Mouse (Mus musculus): ENCODE measurements around the gene Gatm. TPM values are rescaled to one million over a fixed set of nuclear protein-coding genes. Genes with fewer than 3 reads are reported as not detected.

Gatm gene
- total RNA-seq, 2 experiments from 2014 or later = 13.7 to 29.9 TPM

- ATAC-seq (ENCODE audit: poor library complexity, severe bottlenecking) = peak; percentile 34
These were observed 511 bp upstream of the Gatm start for GRCm38 (mm10) chr2:122611654-122611973.

- no peak for ATAC-seq (ENCODE audit: poor library complexity, severe bottlenecking)
These were observed 2.3 kb downstream of the Gatm start for GRCm38 (mm10) chr2:122608820-122609219.

GRCm38 (mm10) chr2:122605829-122606228, 5.3 kb downstream of the Gatm start:
- ATAC-seq (ENCODE audit: poor library complexity, severe bottlenecking) = no peak

GRCm38 (mm10) chr2:122601354-122601753, 9.7 kb downstream of the Gatm start:
- ATAC-seq (ENCODE audit: poor library complexity, severe bottlenecking) = no peak

- no peak for ATAC-seq (ENCODE audit: poor library complexity, severe bottlenecking)
These were observed 11.4 kb downstream of the Gatm start for GRCm38 (mm10) chr2:122599736-122600135.

GRCm38 (mm10) chr2:122595461-122595860, 15.6 kb downstream of the Gatm start:
- ATAC-seq (ENCODE audit: poor library complexity, severe bottlenecking) = no peak

DNA sequence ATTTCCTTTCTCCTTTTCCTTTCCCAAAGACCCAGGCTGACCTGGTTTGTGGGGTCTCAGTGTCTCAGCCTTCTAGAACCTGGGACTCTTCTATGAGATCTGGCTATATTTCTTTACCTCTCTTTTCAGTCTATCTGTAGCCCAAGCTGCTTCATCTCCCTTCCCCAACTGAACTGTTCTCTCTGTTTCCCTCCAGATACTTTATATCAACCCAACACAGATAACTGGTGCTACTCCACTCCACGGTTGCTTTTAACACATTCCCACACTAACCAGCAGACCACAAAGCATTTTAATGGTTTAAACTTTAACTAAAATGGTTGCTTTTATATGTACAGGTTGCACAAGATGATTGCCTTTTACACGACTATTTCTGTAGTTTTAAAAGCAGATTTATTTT, 19.9 kb downstream of the Gatm start:
- ATAC-seq (ENCODE audit: poor library complexity, severe bottlenecking) = no peak

DNA sequence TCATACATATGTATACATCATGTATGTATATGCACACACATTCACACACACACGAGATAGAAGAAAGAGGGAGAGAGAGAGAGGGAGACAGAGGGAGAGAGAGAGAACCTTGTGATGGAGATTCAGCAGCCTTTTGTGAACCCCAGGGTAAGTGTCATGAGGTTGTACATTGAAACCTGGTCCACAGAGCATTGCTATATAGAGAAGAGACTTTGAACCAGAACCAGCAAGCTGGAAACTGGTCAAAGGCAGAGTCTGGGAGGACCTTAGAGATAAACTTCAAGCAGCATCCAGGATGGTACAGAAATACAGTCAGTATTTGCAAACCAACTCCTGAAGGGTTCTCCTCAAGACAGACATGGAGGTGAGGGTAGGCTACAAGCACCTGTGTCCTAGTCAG, 20.8 kb downstream of the Gatm start:
- ATAC-seq (ENCODE audit: poor library complexity, severe bottlenecking) = no peak

DNA sequence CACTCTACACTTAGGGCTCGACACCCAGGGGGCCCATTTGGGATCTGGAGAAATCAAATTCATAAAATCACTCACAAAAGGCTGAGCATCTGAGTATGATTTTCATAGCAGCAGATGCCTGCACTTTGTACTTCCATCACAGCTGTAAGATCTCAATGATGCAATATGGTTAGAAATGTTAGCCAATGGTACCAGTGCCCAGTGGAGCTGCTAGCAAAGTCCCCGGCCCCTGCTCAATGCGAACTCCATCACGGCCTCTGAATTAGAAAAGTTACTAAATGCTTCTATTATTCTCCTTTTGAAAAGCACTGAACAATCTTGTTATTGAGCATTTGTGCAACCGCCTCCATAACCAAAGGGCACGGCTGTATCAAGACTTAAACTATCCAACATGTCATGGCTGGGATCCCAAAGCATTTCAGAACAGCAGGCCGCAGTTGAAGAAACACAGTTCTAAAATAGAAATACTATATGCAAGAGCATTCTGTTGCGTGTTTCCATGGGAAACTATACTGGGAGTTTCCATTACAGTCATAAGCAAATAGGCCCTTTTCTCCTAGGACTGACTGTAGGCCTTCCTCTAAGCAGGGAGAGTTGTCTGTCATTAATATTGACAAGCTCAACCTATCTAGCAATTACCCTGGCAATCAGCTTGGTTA, 23.1 kb downstream of the Gatm start:
- no peak for ATAC-seq (ENCODE audit: poor library complexity, severe bottlenecking)

GRCm38 (mm10) chr2:122586258-122586657, 24.8 kb downstream of the Gatm start:
- ATAC-seq (ENCODE audit: poor library complexity, severe bottlenecking) = no peak

DNA sequence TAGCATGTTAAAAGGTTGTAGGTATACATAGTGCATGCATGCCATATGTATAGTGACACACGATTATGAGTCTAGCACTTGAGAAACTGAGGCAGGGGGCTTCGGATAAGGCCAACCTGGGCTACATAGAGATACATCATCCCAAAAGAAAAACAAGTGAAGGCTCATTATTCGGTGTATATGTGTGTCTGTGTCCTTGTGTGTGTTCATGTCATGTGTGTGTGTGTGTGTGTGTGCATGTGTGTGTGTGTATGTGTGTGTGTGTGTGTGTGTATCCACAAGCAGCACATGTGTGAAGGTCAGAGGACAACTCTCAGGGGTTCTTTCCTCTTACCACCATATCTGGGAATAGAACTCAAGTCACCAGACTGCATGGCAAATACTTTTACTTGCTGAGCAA, 28.8 kb downstream of the Gatm start:
- no peak for ATAC-seq (ENCODE audit: poor library complexity, severe bottlenecking)

DNA sequence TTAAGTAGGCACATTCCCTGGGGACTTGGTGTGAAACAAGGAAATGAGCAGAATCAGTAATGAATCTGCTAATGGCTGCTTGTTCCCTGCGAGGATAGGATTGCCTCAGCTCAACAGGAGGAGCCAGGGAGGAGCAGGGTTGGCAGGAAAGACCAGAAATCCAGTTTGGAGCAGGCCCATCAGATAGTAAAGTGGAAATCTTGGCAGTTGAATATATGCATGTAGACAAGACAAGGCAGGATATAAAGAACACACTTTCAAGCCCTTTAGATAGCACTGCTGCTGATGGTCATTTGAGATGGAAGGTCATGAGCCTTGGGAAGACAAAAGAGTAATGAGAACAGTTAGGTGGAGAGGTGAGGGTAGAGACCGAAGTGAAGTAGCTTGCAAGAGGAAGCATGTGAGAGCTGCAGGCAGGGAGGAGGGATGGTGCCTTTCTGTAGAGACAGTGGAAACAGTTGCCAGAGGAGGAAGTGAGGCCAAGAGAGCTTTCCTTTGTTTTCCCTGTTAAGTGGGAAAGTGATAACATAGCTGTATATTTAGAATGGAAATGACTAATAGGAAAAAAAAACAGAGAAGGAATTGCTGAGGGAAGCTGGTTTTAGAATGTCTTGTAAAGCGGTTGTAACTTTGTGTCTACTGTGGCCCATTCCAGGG, 29.6 kb downstream of the Gatm start:
- ATAC-seq (ENCODE audit: poor library complexity, severe bottlenecking) = 0 out of 2 replicates have a peak, but pooled peaks have one; percentile 30

GRCm38 (mm10) chr2:122580426-122580825, 30.7 kb downstream of the Gatm start:
- ATAC-seq (ENCODE audit: poor library complexity, severe bottlenecking) = no peak

DNA sequence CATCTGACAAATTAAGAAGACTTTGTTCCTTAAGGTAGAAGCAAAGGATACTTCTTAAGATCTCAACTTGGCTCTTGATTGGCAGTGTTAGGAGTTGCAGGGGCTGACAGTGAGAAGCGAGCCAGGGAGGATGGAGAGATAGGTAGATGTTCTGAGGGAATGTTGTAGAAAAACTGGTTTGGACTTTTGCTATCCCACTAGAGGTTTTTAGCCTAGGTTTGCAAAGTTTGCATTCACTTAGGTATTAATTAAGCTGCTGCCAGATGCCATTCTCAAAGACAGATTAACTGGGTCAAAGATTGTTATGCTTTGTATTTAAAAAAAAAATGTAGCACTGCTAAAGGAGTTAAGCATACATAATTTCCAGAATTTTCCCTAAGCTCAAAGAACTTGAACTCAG, 33.8 kb downstream of the Gatm start:
- ATAC-seq (ENCODE audit: poor library complexity, severe bottlenecking) = no peak

- no peak for ATAC-seq (ENCODE audit: poor library complexity, severe bottlenecking)
These were observed 34.8 kb downstream of the Gatm start for GRCm38 (mm10) chr2:122576295-122576694.

DNA sequence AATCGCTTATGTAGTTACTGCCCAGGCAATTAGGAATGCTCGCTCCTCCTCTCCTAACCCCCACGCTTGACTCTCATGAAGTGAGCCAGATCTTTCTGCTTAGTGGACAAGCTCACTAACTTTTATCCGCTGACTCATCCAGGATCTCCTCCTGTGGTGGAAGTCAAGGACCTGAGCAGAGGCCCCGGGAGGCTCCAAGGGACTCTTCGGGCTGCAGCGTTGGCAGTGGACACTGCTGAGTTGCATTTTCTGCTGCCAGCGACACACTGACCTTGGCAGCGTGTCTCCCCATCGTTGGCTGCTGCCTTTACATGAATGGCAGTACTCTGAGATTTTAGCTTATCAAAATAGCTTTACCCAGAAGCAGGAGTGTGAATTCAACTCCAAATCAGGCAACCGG, 35.6 kb downstream of the Gatm start:
- ATAC-seq (ENCODE audit: poor library complexity, severe bottlenecking) = no peak

- peak; percentile 93 for ATAC-seq (ENCODE audit: poor library complexity, severe bottlenecking)
These were observed 38.7 kb downstream of the Gatm start for GRCm38 (mm10) chr2:122572438-122572837.

DNA sequence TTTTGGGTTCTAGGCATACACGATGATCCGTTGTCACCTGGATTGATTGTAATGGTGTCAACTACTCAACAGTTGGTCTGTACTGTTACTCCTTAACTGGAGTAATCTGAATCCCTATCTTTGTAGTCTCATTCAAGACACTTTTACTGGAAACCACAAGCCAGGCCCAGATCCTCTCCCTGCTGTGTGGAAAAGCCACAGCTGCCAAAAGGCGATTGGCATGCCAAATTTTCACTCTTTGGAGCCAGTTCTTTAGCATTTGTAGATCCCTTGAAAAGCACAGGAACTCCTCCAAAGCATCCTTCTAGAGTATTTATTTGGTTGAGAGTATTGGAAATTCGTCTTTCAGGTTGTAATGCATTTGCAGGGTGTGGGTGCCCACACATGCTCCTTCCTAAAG, 39.8 kb downstream of the Gatm start:
- ATAC-seq (ENCODE audit: poor library complexity, severe bottlenecking) = no peak

DNA sequence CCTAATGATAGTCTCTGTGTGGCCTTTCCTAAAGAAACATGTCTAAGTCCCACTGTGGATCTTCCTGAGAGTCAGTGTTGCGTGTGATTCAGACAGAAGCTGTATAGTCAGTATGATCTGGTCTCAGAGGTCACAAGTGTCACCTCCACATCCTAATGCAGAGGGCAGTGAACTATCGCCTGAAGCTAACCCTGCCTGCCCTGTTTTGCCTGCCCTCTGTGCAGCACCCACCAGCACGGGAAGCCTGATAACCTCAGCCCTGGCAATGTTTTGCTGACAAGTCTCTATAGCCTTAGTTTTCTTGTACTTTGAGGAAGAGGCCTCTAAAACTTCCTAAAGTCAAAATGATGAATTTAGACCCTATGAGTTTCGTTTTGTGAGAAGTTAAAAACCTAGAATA, 40.7 kb downstream of the Gatm start:
- no peak for ATAC-seq (ENCODE audit: poor library complexity, severe bottlenecking)

GRCm38 (mm10) chr2:122569439-122569838, 41.7 kb downstream of the Gatm start:
- peak; percentile 82 for ATAC-seq (ENCODE audit: poor library complexity, severe bottlenecking)

DNA sequence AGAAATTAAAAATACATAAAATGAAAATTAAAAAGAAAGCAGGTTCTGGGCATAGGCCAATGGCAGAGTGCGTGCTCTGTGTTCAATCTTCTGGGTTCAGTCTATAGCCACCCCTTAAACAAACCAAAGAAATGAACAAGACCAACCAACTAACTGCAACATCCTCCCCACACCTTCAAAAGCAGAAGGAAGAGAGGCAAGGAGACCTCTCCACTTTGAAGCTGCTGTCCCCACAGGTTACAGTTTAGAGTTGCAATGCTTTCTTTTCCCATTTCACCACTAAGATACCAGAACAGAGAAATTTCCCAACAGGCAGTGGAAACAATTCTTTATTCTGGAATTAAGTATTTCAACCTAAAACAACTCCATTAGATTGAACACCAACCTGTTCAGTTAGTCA, 48.9 kb downstream of the Gatm start:
- ATAC-seq (ENCODE audit: poor library complexity, severe bottlenecking) = peak; percentile 55

DNA sequence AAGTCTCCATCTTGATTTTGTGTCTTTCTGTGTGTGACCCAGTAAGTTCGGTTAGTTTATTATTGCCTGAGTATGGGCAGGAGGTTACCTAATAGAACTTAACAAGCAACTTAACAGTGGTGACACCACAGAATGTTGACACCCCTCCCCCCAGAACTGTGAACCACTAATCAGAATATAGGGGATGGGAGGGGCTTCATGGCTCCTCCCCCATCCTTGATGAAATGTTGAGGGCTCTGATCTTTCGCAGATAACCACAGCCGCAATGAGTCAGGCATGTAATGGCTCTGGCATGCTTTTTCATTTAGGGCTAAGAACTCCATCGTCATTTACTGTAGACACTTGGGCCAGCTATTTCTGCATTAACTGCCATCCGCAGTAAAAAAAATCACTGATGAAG, 49.9 kb downstream of the Gatm start:
- peak; percentile 88 for ATAC-seq (ENCODE audit: poor library complexity, severe bottlenecking)

- ATAC-seq (ENCODE audit: poor library complexity, severe bottlenecking) = peak; percentile 48
These were observed 52.8 kb downstream of the Gatm start for GRCm38 (mm10) chr2:122558317-122558716.

Data from megakaryocyte, adult 5-6 weeks (primary cell).